Mouse (Mus musculus) liver, postnatal 0 days (tissue): ENCODE measurements around the gene Zfp143.

Experiments used
- CTCF ChIP-seq: sonication (generic); IDR thresholded peaks from 2 replicates; pipeline ENCODE4 v1.5.1; 2016; ENCODE audit warnings: antibody characterized with exemption, low read depth
- EP300 ChIP-seq: IDR thresholded peaks from 2 replicates; pipeline ENCODE4 v1.6.1; 2016; ENCODE audit warnings: antibody characterized with exemption, low read depth, mild to moderate bottlenecking

GRCm38 (mm10) chr7:110138538-110138937, 77.5 kb downstream of the Zfp143 start:
- TF ChIP-seq EP300 (no peak), CTCF (peak; percentile 29)
